Mouse (Mus musculus) right cerebral cortex, postnatal 10 days (tissue): Measurements from ENCODE around the gene Ghrh.

Experiments
- DNase-seq, 2 experiments: peaks; one replicate each; pipeline ENCODE4 v3.0.0; 2021; ENCODE audit warnings: low spot score in 2 of 2

Gene Ghrh

GRCm38 (mm10) chr2:157308273-157308917, 38.9 kb downstream of the Ghrh start:
- DNase-seq, result no peak

GRCm38 (mm10) chr2:157307715-157308265, 39.5 kb downstream of the Ghrh start:
- DNase-seq, result peak; percentile 65 to 67

- no peak for DNase-seq
Measured at GRCm38 (mm10) chr2:157306091-157307032, 40.9 kb downstream of the Ghrh start.

DNA sequence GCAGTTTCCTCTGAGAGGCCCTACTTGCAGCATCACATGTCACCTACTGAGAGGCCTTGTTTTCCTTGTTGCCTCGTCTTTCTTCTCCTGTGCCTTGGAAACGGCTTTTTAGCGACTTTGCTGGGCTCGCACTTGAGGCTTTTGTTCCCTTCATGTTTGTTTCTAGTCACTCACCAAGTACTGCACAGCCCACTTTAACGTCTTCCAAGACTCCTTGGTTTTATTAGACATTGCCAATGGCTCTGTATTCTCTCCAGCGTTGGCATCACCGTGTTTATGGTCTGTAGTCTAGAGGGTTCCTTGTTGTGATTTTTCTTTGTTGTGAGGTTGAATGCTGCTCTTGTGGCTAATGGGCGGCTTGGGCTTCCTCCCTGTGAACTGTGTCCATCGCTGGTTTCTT, 44.2 kb downstream of the Ghrh start:
- DNase-seq, result peak; percentile 47 to 65

DNA sequence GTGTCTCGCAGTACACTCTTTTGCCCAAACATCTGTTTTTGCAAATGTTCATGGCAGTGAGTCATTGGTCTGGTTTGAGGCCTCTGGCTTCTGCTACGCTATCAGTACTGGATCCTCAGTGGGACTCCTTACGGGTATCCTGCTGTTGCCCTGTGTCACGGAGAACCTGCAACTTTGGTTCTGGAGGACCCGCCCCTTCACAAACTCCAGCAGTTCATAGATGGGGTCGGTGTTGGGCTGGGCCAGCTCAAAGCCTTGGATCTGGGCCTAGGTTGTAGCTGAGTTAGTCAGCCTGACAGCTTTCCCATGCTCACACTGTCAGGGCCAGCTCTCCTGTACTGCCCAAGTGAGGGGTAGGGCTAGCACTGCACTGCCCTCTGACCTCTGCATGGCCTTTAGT, 47.3 kb downstream of the Ghrh start:
- DNase-seq, result no peak

GRCm38 (mm10) chr2:157296105-157296689, 51.1 kb downstream of the Ghrh start:
- DNase-seq, result no peak

DNA sequence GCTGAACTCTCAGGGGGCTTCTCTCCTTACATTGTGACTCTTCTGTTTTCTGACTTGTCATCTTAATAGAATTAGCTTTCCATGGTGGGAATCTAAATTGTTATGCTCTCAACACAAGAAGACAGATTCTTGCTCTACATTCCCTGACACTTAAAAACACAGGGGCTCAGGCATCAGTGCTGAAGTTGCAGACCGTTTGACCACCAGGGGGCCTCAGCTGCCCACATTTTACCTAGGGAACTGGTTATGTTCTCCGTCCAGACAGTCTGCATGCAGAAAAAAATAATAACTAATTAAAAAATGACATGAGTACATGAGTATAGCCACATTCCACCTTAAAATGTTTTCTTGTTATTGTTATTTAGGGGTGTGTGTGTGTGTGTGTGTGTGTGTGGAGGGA, 55.2 kb downstream of the Ghrh start:
- peak; percentile 73 to 88 for DNase-seq

DNA sequence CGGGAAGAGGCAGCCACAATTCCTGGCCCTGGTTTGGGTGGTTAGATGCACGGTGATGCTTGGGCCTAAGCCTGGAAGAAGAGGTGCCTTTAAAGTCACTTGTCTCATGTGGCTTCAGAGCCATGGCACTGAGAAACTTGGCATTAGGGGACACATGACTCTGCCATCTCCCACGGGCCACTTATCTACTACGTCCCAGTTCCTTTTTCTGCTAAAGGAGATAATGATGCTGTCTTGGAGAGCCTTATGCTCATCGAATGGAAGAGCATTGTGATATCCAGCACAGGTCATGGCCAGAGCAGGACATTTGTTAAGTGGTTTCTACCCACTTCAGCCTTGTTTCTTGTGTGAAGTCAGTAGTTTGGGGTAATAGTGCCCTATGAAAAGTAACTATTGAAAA, 58.3 kb downstream of the Ghrh start:
- DNase-seq, result no peak

DNA sequence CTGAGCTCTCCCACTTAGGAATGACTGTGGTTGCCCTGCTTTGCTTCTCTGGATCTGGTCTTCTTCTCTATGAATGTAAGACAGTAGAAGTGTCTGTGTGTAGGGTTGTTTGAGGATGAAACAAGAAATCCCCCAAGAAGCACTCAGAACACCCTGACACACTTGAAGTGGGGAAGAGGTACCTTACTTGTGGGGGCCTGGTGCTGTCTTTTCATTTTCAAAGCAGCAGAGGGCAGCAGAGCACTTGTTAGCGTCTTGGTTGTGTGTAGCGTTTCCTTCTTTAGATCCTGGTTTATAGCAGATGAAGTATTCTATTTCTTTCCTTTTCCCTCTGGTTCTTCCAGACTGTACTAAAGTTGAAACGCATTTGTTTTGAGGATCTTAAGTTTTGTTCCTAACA, 59.8 kb downstream of the Ghrh start:
- peak; percentile 58 to 74 for DNase-seq

DNA sequence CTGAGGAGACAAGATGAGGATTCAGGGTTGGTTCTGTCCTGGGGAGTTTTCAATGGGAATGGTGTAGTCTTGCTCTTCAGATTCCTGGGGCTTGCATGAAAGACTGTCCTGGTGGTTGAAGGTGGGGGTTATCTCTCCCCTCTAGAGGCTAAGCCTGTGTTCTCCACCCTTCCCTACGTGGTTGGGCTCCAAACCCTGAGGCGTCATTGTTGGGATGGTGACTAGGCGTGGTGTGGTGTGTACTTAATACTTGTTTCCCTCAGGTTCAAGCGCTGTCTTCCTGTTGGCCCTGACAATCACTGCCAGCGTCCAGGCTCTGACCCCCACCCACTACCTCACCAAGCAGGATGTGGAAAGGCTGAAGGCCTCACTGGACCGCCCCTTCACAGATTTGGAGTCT, 64.0 kb downstream of the Ghrh start:
- DNase-seq, result no peak
